Comparison of ENCODE assay signal across 15 mouse cellular contexts in genomic region chr17:34641945-34642344, GRCm38 (mm10). TPM values are rescaled to one million over a fixed set of nuclear protein-coding genes. Genes with fewer than 3 reads are reported as not detected.
DNase-seq lines count a peak whose midpoint lies in the region; ATAC-seq and TF ChIP-seq lines count a peak whose summit lies in the region.
"Had no signal": no experiment of that assay in that cellular context is flagged by ENCODE, and none has a peak within 500 bp of the region (broad histone marks: within the 10 kb centered on the region; RNA-seq: fewer than 3 reads in every experiment).

No protein-coding gene starts in this region.

- no peak for DNase-seq in forebrain, embryonic 14.5 days (ENCODE audit: low spot score)
- no peak for DNase-seq in layer of hippocampus, adult 2 months (ENCODE audit: low spot score in 2 of 2)
- DNase-seq in layer of hippocampus, postnatal 36 days = no peak
- no peak for DNase-seq in embryonic facial prominence, embryonic 10.5 days (ENCODE audit: low spot score)
- no peak for DNase-seq in hindbrain, postnatal 0 days (ENCODE audit: low spot score)
- DNase-seq in urinary bladder, postnatal 25 days (ENCODE audit: low spot score) = no peak
- no peak for DNase-seq in frontal cortex, postnatal 25 days (ENCODE audit: low spot score in 2 of 2)
- DNase-seq: gastrocnemius, postnatal 10 days; heart, postnatal 4 days; kidney, adult 11 months; lung, embryonic 14.5 days; right cerebral cortex, postnatal 25 days had no signal

- ATAC-seq in forebrain, embryonic 12.5 days (ENCODE audit: low FRiP score) = no peak
- no peak for ATAC-seq in forebrain, embryonic 14.5 days
- no peak for ATAC-seq in hindbrain, postnatal 0 days

- H3K9ac ChIP-seq in forebrain, embryonic 12.5 days = no peak overlapping the region
- H3K9ac ChIP-seq in forebrain, embryonic 14.5 days (ENCODE audit: low read length) = no peak overlapping the region
- no peak overlapping the region for H3K9ac ChIP-seq in hindbrain, postnatal 0 days (replicated peaks; ENCODE audit: low read length)
- H3K9ac ChIP-seq: lung, embryonic 14.5 days had no signal

- H3K9me3 ChIP-seq in forebrain, embryonic 12.5 days = no peaks in the 10 kb centered on the region
- H3K9me3 ChIP-seq in forebrain, embryonic 14.5 days (replicated peaks; ENCODE audit: control insufficient read depth, low read length) = no peaks in the 10 kb centered on the region
- H3K9me3 ChIP-seq in embryonic facial prominence, embryonic 10.5 days = no peaks in the 10 kb centered on the region
- no peaks in the 10 kb centered on the region for H3K9me3 ChIP-seq in hindbrain, postnatal 0 days (ENCODE audit: low read length)

- peak overlapping the region; percentile 85 for H3K27ac ChIP-seq in forebrain, embryonic 12.5 days
- no peak overlapping the region; the same call in 1 of the 2 replicates for H3K27ac ChIP-seq in forebrain, embryonic 14.5 days (ENCODE audit: low read depth, low read length)
- peak overlapping the region; percentile 93 for H3K27ac ChIP-seq in layer of hippocampus, adult 2 months
- H3K27ac ChIP-seq in embryonic facial prominence, embryonic 10.5 days (replicated peaks) = peak overlapping the region; percentile 84; the same call in 1 of the 2 replicates
- peak overlapping the region; percentile 77 for H3K27ac ChIP-seq in hindbrain, postnatal 0 days

- peaks cover 30% of the 10 kb centered on the region for H3K4me1 ChIP-seq in forebrain, embryonic 12.5 days
- H3K4me1 ChIP-seq in forebrain, embryonic 14.5 days (ENCODE audit: control insufficient read depth, insufficient read depth, low read length) = peaks cover 14% of the 10 kb centered on the region
- peaks cover 34% of the 10 kb centered on the region for H3K4me1 ChIP-seq in embryonic facial prominence, embryonic 10.5 days
- peaks cover 19% of the 10 kb centered on the region for H3K4me1 ChIP-seq in hindbrain, postnatal 0 days (ENCODE audit: insufficient read depth, low read length)

- H3K4me3 ChIP-seq in forebrain, embryonic 12.5 days (replicated peaks) = no peak overlapping the region
- no peak overlapping the region for H3K4me3 ChIP-seq in forebrain, embryonic 14.5 days (ENCODE audit: low read depth, low read length)
- no peak overlapping the region for H3K4me3 ChIP-seq in layer of hippocampus, adult 2 months
- no peak overlapping the region for H3K4me3 ChIP-seq in embryonic facial prominence, embryonic 10.5 days
- H3K4me3 ChIP-seq in hindbrain, postnatal 0 days (ENCODE audit: low read length) = no peak overlapping the region

- H3K4me2 ChIP-seq in forebrain, embryonic 12.5 days = no peak overlapping the region
- H3K4me2 ChIP-seq in forebrain, embryonic 14.5 days (ENCODE audit: low read length) = no peak overlapping the region
- no peak overlapping the region for H3K4me2 ChIP-seq in hindbrain, postnatal 0 days (ENCODE audit: low read depth, low read length)
- H3K4me2 ChIP-seq: liver, embryonic 11.5 days; lung, embryonic 14.5 days had no signal

- H3K36me3 ChIP-seq in forebrain, embryonic 12.5 days (replicated peaks) = 0 out of 2 replicates have a peak, but pooled peaks cover 5% of the 10 kb centered on the region
- H3K36me3 ChIP-seq in forebrain, embryonic 14.5 days (ENCODE audit: control insufficient read depth, insufficient read depth, low read length) = no peaks in the 10 kb centered on the region
- H3K36me3 ChIP-seq in embryonic facial prominence, embryonic 10.5 days (replicated peaks) = peaks cover 9% of the 10 kb centered on the region
- no peaks in the 10 kb centered on the region for H3K36me3 ChIP-seq in hindbrain, postnatal 0 days (ENCODE audit: insufficient read depth, low read length)

- 82% methylated on average over 3 of the region's 3 CpGs for WGBS in forebrain, embryonic 12.5 days
- 84% methylated on average over 3 of the region's 3 CpGs for WGBS in forebrain, embryonic 14.5 days
- 83% methylated on average over 3 of the region's 3 CpGs for WGBS in embryonic facial prominence, embryonic 10.5 days
- 88% methylated on average over 3 of the region's 3 CpGs for WGBS in hindbrain, postnatal 0 days

- no peaks in the 10 kb centered on the region for H3K27me3 ChIP-seq in forebrain, embryonic 12.5 days
- no peaks in the 10 kb centered on the region for H3K27me3 ChIP-seq in forebrain, embryonic 14.5 days (replicated peaks; ENCODE audit: control insufficient read depth, insufficient read depth, low read length)
- H3K27me3 ChIP-seq in embryonic facial prominence, embryonic 10.5 days (replicated peaks; ENCODE audit: low read depth, poor library complexity, severe bottlenecking) = peaks cover 7% of the 10 kb centered on the region; the same call in 1 of the 2 replicates
- H3K27me3 ChIP-seq in hindbrain, postnatal 0 days (ENCODE audit: insufficient read depth, low read length) = no peaks in the 10 kb centered on the region

- no peak for TF ChIP-seq CTCF in layer of hippocampus, adult 2 months (conservative IDR thresholded peaks at IDR 0.05)
- no peak for TF ChIP-seq CTCF in hindbrain, postnatal 0 days (IDR thresholded peaks at IDR 0.05; ENCODE audit: low read depth)

RNA-seq across cellular contexts. Expression of gene Fkbpl, which starts 2.6 kb away (rescaled TPM):
- 13.9 and 14.6 TPM in 2 replicates for polyA plus RNA-seq in forebrain, embryonic 12.5 days (2016; fragmentation: Nextera tagmentation; extraction: Ambion mirVana)
- polyA plus RNA-seq in forebrain, embryonic 14.5 days (2014; fragmentation: Nextera tagmentation; extraction: Ambion mirVana) = 12.6 and 14.9 TPM in 2 replicates
- 10 to 100 TPM; 16.2 to 18.8 TPM for total RNA-seq in layer of hippocampus, adult 2 months (2021)
- 10 to 100 TPM; 17.9 to 18.0 TPM for total RNA-seq in layer of hippocampus, postnatal 36 days (2021)
- polyA plus RNA-seq in embryonic facial prominence, embryonic 10.5 days (2016; fragmentation: Nextera tagmentation; extraction: Ambion mirVana) = 16.6 and 17.3 TPM in 2 replicates
- 4.9 and 6.1 TPM in 2 replicates for total RNA-seq in hindbrain, postnatal 0 days (2014; rRNA removed)
- polyA plus RNA-seq in hindbrain, postnatal 0 days (2015; fragmentation: Nextera tagmentation; extraction: Ambion mirVana) = 10.4 and 11.8 TPM in 2 replicates

RNA-seq across cellular contexts. Expression of gene Atf6b, which starts 5.0 kb away (rescaled TPM):
- 107 and 109 TPM in 2 replicates for polyA plus RNA-seq in forebrain, embryonic 12.5 days (2016; fragmentation: Nextera tagmentation; extraction: Ambion mirVana)
- polyA plus RNA-seq in forebrain, embryonic 14.5 days (2014; fragmentation: Nextera tagmentation; extraction: Ambion mirVana) = 75.0 and 90.9 TPM in 2 replicates
- 10 to 100 TPM; 92.0 to 93.2 TPM for total RNA-seq in layer of hippocampus, adult 2 months (2021)
- total RNA-seq in layer of hippocampus, postnatal 36 days (2021) = 100 to 1,000 TPM in 1 of 2 experiments, 10 to 100 TPM in 1; 89.9 to 101 TPM
- 103 and 104 TPM in 2 replicates for polyA plus RNA-seq in embryonic facial prominence, embryonic 10.5 days (2016; fragmentation: Nextera tagmentation; extraction: Ambion mirVana)
- total RNA-seq in hindbrain, postnatal 0 days (2014; rRNA removed) = 53.6 and 70.6 TPM in 2 replicates
- polyA plus RNA-seq in hindbrain, postnatal 0 days (2015; fragmentation: Nextera tagmentation; extraction: Ambion mirVana) = 74.2 and 78.2 TPM in 2 replicates

RNA-seq across cellular contexts. Expression of gene Prrt1, which starts 12.6 kb away (rescaled TPM):
- 2.9 and 3.9 TPM in 2 replicates for polyA plus RNA-seq in forebrain, embryonic 12.5 days (2016; fragmentation: Nextera tagmentation; extraction: Ambion mirVana)
- polyA plus RNA-seq in forebrain, embryonic 14.5 days (2014; fragmentation: Nextera tagmentation; extraction: Ambion mirVana) = 5.0 and 5.5 TPM in 2 replicates
- total RNA-seq in layer of hippocampus, adult 2 months (2021) = 100 to 1,000 TPM; 276 to 305 TPM
- total RNA-seq in layer of hippocampus, postnatal 36 days (2021) = 100 to 1,000 TPM; 317 to 352 TPM
- 0.12 and 0.18 TPM in 2 replicates for polyA plus RNA-seq in embryonic facial prominence, embryonic 10.5 days (2016; fragmentation: Nextera tagmentation; extraction: Ambion mirVana)
- 7.5 and 8.1 TPM in 2 replicates for total RNA-seq in hindbrain, postnatal 0 days (2014; rRNA removed)
- 7.3 and 7.9 TPM in 2 replicates for polyA plus RNA-seq in hindbrain, postnatal 0 days (2015; fragmentation: Nextera tagmentation; extraction: Ambion mirVana)
- polyA plus RNA-seq: C2C12; liver, embryonic 11.5 days had no signal

RNA-seq across cellular contexts. Expression of gene Ppt2, which starts 13.6 kb away (rescaled TPM):
- 20.3 and 21.2 TPM in 2 replicates for polyA plus RNA-seq in forebrain, embryonic 12.5 days (2016; fragmentation: Nextera tagmentation; extraction: Ambion mirVana)
- polyA plus RNA-seq in forebrain, embryonic 14.5 days (2014; fragmentation: Nextera tagmentation; extraction: Ambion mirVana) = 23.8 and 24.6 TPM in 2 replicates
- total RNA-seq in layer of hippocampus, adult 2 months (2021) = 10 to 100 TPM; 46.8 to 55.8 TPM
- total RNA-seq in layer of hippocampus, postnatal 36 days (2021) = 10 to 100 TPM; 44.4 to 50.8 TPM
- 18.6 and 19.5 TPM in 2 replicates for polyA plus RNA-seq in embryonic facial prominence, embryonic 10.5 days (2016; fragmentation: Nextera tagmentation; extraction: Ambion mirVana)
- total RNA-seq in hindbrain, postnatal 0 days (2014; rRNA removed) = 33.6 and 42.3 TPM in 2 replicates
- polyA plus RNA-seq in hindbrain, postnatal 0 days (2015; fragmentation: Nextera tagmentation; extraction: Ambion mirVana) = 17.9 and 20.0 TPM in 2 replicates

RNA-seq across cellular contexts. Expression of gene Egfl8, which starts 26.2 kb away (rescaled TPM):
- polyA plus RNA-seq in forebrain, embryonic 12.5 days (2016; fragmentation: Nextera tagmentation; extraction: Ambion mirVana) = 3.2 and 4.6 TPM in 2 replicates
- polyA plus RNA-seq in forebrain, embryonic 14.5 days (2014; fragmentation: Nextera tagmentation; extraction: Ambion mirVana) = 7.6 and 8.7 TPM in 2 replicates
- total RNA-seq in layer of hippocampus, adult 2 months (2021) = 1 to 10 TPM; 1.7 to 2.4 TPM
- 1 to 10 TPM; 1.8 to 2.0 TPM for total RNA-seq in layer of hippocampus, postnatal 36 days (2021)
- polyA plus RNA-seq in embryonic facial prominence, embryonic 10.5 days (2016; fragmentation: Nextera tagmentation; extraction: Ambion mirVana) = 4.0 and 4.2 TPM in 2 replicates
- total RNA-seq in hindbrain, postnatal 0 days (2014; rRNA removed) = 3.5 and 5.9 TPM in 2 replicates
- polyA plus RNA-seq in hindbrain, postnatal 0 days (2015; fragmentation: Nextera tagmentation; extraction: Ambion mirVana) = 6.5 and 7.4 TPM in 2 replicates
